Mouse (Mus musculus): ENCODE data around the gene Cd52.

DNA sequence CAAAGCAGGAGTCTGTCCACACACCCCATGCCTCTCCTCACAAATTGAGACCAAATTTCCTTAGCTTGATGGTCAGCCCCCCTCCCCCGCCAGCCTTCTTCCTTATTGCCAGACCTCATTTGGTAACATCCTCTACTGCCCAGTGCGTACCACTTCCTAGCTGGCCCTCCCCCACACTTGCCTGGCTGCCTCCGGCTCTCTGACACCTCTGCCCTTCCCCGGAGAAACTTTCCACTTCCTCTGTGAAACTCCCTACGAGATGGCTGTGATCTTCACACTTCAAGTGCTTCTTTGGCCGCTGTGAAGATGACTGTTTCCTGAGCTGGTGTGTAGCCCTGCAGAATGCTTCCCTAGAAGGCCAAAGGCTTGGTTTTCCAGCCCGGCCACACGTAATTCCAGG is 3.7 kb upstream of the Cd52 start:
- TF ChIP-seq POLR2A (IDR thresholded peaks at IDR 0.05; ENCODE audit: control insufficient read depth, low read depth, low read length) = no peak
- TF ChIP-seq CTCF (IDR thresholded peaks at IDR 0.05; ENCODE audit: control insufficient read depth, insufficient read depth, insufficient replicate concordance, low read depth, low read length) = no peak
